Mouse (Mus musculus) ES-E14 (cell line): Measurements from ENCODE around the gene Elp5.

Source experiments
- CHD2 ChIP-seq: IDR thresholded peaks from 2 replicates; pipeline ENCODE4 v1.6.1; 2014; ENCODE audit warnings: mild to moderate bottlenecking, low read depth, low read length, inconsistent platforms
- HCFC1 ChIP-seq: IDR thresholded peaks from 2 replicates; pipeline ENCODE4 v1.6.1; 2012; ENCODE audit warnings: low read length, inconsistent platforms, borderline replicate concordance; ENCODE audit not compliant: insufficient read depth
- MAFK ChIP-seq: IDR thresholded peaks from 2 replicates; pipeline ENCODE4 v1.6.1; 2014; ENCODE audit warnings: mild to moderate bottlenecking, low read depth, low read length, inconsistent platforms; ENCODE audit not compliant: insufficient read depth
- ZC3H11A ChIP-seq: IDR thresholded peaks from 2 replicates; pipeline ENCODE4 v1.6.1; 2012; ENCODE audit warnings: low read depth, mild to moderate bottlenecking, inconsistent platforms, low read length, borderline replicate concordance
- ZNF384 ChIP-seq: IDR thresholded peaks from 2 replicates; pipeline ENCODE4 v1.6.1; 2012; ENCODE audit warnings: low read depth, low read length, inconsistent platforms

DNA sequence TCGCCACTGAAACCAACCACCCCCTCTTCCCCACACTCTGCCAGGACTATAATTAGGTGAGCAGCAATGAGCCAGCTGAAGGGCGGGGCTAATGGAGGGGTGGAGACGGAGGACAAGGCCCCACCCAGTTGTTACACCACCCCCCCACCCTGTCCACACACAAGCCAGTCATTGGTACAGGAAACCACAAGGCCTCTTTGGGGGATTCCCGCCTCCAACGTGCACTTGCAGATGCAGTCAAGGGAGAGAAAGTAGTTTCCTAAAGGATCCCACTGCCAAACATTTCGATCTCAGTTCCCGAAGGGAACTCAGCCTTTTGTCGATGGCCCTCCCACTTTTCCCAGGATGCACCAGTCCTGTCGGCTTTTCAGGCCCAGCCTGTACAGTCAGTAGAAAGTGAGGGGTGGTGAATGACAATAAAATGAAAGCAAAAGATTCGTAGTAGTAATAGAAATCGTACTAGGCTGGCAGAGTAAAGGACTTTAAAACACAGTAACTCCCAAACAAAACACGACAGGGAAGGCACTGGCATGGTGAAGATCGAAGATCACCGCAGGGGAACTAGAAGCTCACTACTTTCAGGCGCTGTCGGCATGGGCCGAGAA lies 62.6 kb downstream of the Elp5 start:
- no peak for TF ChIP-seq MAFK
- TF ChIP-seq ZNF384, result no peak
- TF ChIP-seq ZC3H11A, result no peak
- TF ChIP-seq CHD2, result no peak; the same call in 1 of the 2 replicates
- TF ChIP-seq HCFC1, result no peak
